Mouse (Mus musculus): ENCODE measurements around the gene Iqcf3. TPM values are rescaled to one million over a fixed set of nuclear protein-coding genes. Genes with fewer than 3 reads are reported as not detected.
"Not testable (repeated sequence)": the region's sequence is repeated elsewhere in the genome, so short reads cannot be mapped to it uniquely, and the experiment has no call there.

The Iqcf3 gene
- polyA plus RNA-seq, 1 experiment from 2014 or later = not detected

GRCm38 (mm10) chr9:106499667-106500066, 61.8 kb downstream of the Iqcf3 start, which contains the start of gene Iqcf1:
Gene Iqcf1 (plus strand): TSS chr9:106499967.
- Histone ChIP-seq H3K4me1 (replicated peaks; ENCODE audit: control insufficient read depth, insufficient read depth, low read length) (no peaks in the 10 kb centered on the region), H3K27ac (ENCODE audit: low read depth, low read length) (no peak within 1 kb of the TSS), H3K9ac (ENCODE audit: low read depth, low read length) (no peak within 1 kb of the TSS), H3K4me3 (ENCODE audit: low read depth, low read length) (no peak within 1 kb of the TSS), H3K9me3 (ENCODE audit: control insufficient read depth, low read length) (no peaks in the 10 kb centered on the region), H3K36me3 (ENCODE audit: control insufficient read depth, insufficient read depth, low read length) (no peaks in the 10 kb centered on the region), H3K27me3 (ENCODE audit: control insufficient read depth, insufficient read depth, low read length) (no peaks in the 10 kb centered on the region), H3K4me2 (replicated peaks; ENCODE audit: low read depth, low read length) (no peak within 1 kb of the TSS)
- WGBS = 93% methylated on average over 6 of the region's 6 CpGs
- DNase-seq (ENCODE audit: low spot score) = no peak
- ATAC-seq (ENCODE audit: low FRiP score) = no peak

- H3K27ac ChIP-seq (ENCODE audit: low read depth, low read length); DNase-seq (ENCODE audit: low spot score); H3K4me1 ChIP-seq (replicated peaks; ENCODE audit: control insufficient read depth, insufficient read depth, low read length); ATAC-seq (ENCODE audit: low FRiP score); H3K27me3 ChIP-seq (ENCODE audit: control insufficient read depth, insufficient read depth, low read length); H3K9me3 ChIP-seq (ENCODE audit: control insufficient read depth, low read length); H3K9ac ChIP-seq (ENCODE audit: low read depth, low read length); H3K36me3 ChIP-seq (ENCODE audit: control insufficient read depth, insufficient read depth, low read length); H3K4me3 ChIP-seq (ENCODE audit: low read depth, low read length); H3K4me2 ChIP-seq (replicated peaks; ENCODE audit: low read depth, low read length): not testable (repeated sequence)
- WGBS = 89% methylated on average over 6 of the region's 6 CpGs
These were observed 73.8 kb downstream of the Iqcf3 start for GRCm38 (mm10) chr9:106487602-106488001.

- no peak overlapping the region for H3K4me2 ChIP-seq (replicated peaks; ENCODE audit: low read depth, low read length)
- 87% methylated on average over 10 of the region's 10 CpGs for WGBS
- no peaks in the 10 kb centered on the region for H3K9me3 ChIP-seq (ENCODE audit: control insufficient read depth, low read length)
- 0 out of 2 replicates have a peak, but pooled peaks cover 2% of the 10 kb centered on the region for H3K36me3 ChIP-seq (ENCODE audit: control insufficient read depth, insufficient read depth, low read length)
- no peak for DNase-seq (ENCODE audit: low spot score)
- H3K4me3 ChIP-seq (ENCODE audit: low read depth, low read length) = no peak overlapping the region
- no peak overlapping the region for H3K9ac ChIP-seq (ENCODE audit: low read depth, low read length)
- H3K4me1 ChIP-seq (replicated peaks; ENCODE audit: control insufficient read depth, insufficient read depth, low read length) = no peaks in the 10 kb centered on the region
- no peak for ATAC-seq (ENCODE audit: low FRiP score)
- no peaks in the 10 kb centered on the region for H3K27me3 ChIP-seq (ENCODE audit: control insufficient read depth, insufficient read depth, low read length)
- H3K27ac ChIP-seq (ENCODE audit: low read depth, low read length) = no peak overlapping the region
These were observed 76.4 kb downstream of the Iqcf3 start for GRCm38 (mm10) chr9:106485076-106485475.

GRCm38 (mm10) chr9:106483606-106484005, 77.8 kb downstream of the Iqcf3 start:
- Histone ChIP-seq H3K4me2 (replicated peaks; ENCODE audit: low read depth, low read length) (no peak overlapping the region), H3K9me3 (ENCODE audit: control insufficient read depth, low read length) (no peaks in the 10 kb centered on the region), H3K36me3 (ENCODE audit: control insufficient read depth, insufficient read depth, low read length) (0 out of 2 replicates have a peak, but pooled peaks cover 2% of the 10 kb centered on the region), H3K9ac (ENCODE audit: low read depth, low read length) (no peak overlapping the region), H3K27ac (ENCODE audit: low read depth, low read length) (no peak overlapping the region), H3K4me1 (replicated peaks; ENCODE audit: control insufficient read depth, insufficient read depth, low read length) (no peaks in the 10 kb centered on the region), H3K4me3 (ENCODE audit: low read depth, low read length) (no peak overlapping the region), H3K27me3 (ENCODE audit: control insufficient read depth, insufficient read depth, low read length) (no peaks in the 10 kb centered on the region)
- 89% methylated on average over 17 of the region's 17 CpGs for WGBS
- no peak for DNase-seq (ENCODE audit: low spot score)
- ATAC-seq (ENCODE audit: low FRiP score) = no peak

DNA sequence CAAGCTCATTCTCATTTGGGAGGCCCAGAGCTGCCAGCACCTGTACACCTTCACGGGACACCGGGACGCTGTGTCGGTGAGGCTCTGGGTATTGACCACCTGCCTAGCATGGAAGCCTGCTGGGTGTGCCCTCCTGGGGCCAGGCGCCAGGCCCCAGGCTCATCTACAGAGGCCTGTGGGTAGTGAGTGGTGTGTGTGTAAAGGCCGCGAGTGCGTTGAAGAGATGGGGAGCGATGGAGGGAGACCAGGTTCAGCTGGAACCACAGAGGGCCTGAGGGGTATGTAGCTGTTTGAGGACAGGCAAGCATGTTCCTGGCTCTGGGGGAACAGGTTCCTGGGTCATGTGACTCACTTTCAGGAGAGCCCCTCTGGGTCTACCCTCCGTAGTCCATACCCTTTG, 78.3 kb downstream of the Iqcf3 start:
- no peak for DNase-seq (ENCODE audit: low spot score)
- 0 out of 2 replicates have a peak, but pooled peaks cover 2% of the 10 kb centered on the region for H3K36me3 ChIP-seq (ENCODE audit: control insufficient read depth, insufficient read depth, low read length)
- H3K27ac ChIP-seq (ENCODE audit: low read depth, low read length) = no peak overlapping the region
- ATAC-seq (ENCODE audit: low FRiP score) = no peak
- H3K27me3 ChIP-seq (ENCODE audit: control insufficient read depth, insufficient read depth, low read length) = no peaks in the 10 kb centered on the region
- no peaks in the 10 kb centered on the region for H3K9me3 ChIP-seq (ENCODE audit: control insufficient read depth, low read length)
- no peak overlapping the region for H3K9ac ChIP-seq (ENCODE audit: low read depth, low read length)
- 97% methylated on average over 10 of the region's 10 CpGs for WGBS
- H3K4me3 ChIP-seq (ENCODE audit: low read depth, low read length) = no peak overlapping the region
- no peak overlapping the region for H3K4me2 ChIP-seq (replicated peaks; ENCODE audit: low read depth, low read length)
- 0 out of 2 replicates have a peak, but pooled peaks cover under 1% of the 10 kb centered on the region for H3K4me1 ChIP-seq (replicated peaks; ENCODE audit: control insufficient read depth, insufficient read depth, low read length)

- Histone ChIP-seq H3K27me3 (ENCODE audit: control insufficient read depth, insufficient read depth, low read length) (no peaks in the 10 kb centered on the region), H3K27ac (ENCODE audit: low read depth, low read length) (no peak overlapping the region), H3K9ac (ENCODE audit: low read depth, low read length) (no peak overlapping the region), H3K36me3 (ENCODE audit: control insufficient read depth, insufficient read depth, low read length) (0 out of 2 replicates have a peak, but pooled peaks cover 2% of the 10 kb centered on the region), H3K4me1 (replicated peaks; ENCODE audit: control insufficient read depth, insufficient read depth, low read length) (peaks cover 5% of the 10 kb centered on the region; the same call in 1 of the 2 replicates), H3K4me2 (replicated peaks; ENCODE audit: low read depth, low read length) (no peak overlapping the region), H3K9me3 (ENCODE audit: control insufficient read depth, low read length) (no peaks in the 10 kb centered on the region), H3K4me3 (ENCODE audit: low read depth, low read length) (no peak overlapping the region)
- WGBS = 90% methylated on average over 16 of the region's 17 CpGs
- ATAC-seq (ENCODE audit: low FRiP score) = no peak
- DNase-seq (ENCODE audit: low spot score) = no peak
These were observed 78.8 kb downstream of the Iqcf3 start for GRCm38 (mm10) chr9:106482578-106483115.

DNA sequence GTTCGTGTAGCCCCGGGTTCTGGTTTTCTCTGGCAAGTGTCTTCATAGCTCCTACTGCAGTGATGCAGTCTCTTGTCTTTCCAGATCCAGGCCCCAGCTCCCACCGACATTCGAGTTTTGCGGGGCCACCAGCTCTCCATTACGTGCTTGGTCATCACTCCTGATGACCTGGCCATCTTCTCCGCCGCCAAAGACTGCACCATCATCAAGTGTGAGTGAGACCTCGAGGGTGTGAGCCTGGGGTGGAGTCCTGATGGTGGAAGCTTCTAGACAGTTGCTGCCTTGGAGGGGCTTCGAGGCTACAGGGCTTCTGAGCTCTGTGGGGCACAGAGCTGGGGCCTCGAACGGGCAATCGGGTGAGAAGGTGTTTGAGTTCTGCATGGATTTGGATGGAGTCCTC, 79.8 kb downstream of the Iqcf3 start:
- Histone ChIP-seq H3K36me3 (ENCODE audit: control insufficient read depth, insufficient read depth, low read length) (0 out of 2 replicates have a peak, but pooled peaks cover 2% of the 10 kb centered on the region), H3K27ac (ENCODE audit: low read depth, low read length) (no peak overlapping the region), H3K4me1 (replicated peaks; ENCODE audit: control insufficient read depth, insufficient read depth, low read length) (peaks cover 5% of the 10 kb centered on the region; the same call in 1 of the 2 replicates), H3K9me3 (ENCODE audit: control insufficient read depth, low read length) (no peaks in the 10 kb centered on the region), H3K27me3 (ENCODE audit: control insufficient read depth, insufficient read depth, low read length) (no peaks in the 10 kb centered on the region), H3K4me3 (ENCODE audit: low read depth, low read length) (no peak overlapping the region), H3K4me2 (replicated peaks; ENCODE audit: low read depth, low read length) (no peak overlapping the region), H3K9ac (ENCODE audit: low read depth, low read length) (no peak overlapping the region)
- DNase-seq (ENCODE audit: low spot score) (no peak), ATAC-seq (ENCODE audit: low FRiP score) (no peak)
- WGBS = 93% methylated on average over 13 of the region's 13 CpGs

- H3K9me3 ChIP-seq (ENCODE audit: control insufficient read depth, low read length) = no peaks in the 10 kb centered on the region
- H3K4me3 ChIP-seq (ENCODE audit: low read depth, low read length) = no peak overlapping the region
- no peak for ATAC-seq (ENCODE audit: low FRiP score)
- H3K9ac ChIP-seq (ENCODE audit: low read depth, low read length) = no peak overlapping the region
- WGBS = 96% methylated on average over 14 of the region's 15 CpGs
- no peak overlapping the region for H3K4me2 ChIP-seq (replicated peaks; ENCODE audit: low read depth, low read length)
- no peak overlapping the region for H3K27ac ChIP-seq (ENCODE audit: low read depth, low read length)
- 0 out of 2 replicates have a peak, but pooled peaks cover 2% of the 10 kb centered on the region for H3K36me3 ChIP-seq (ENCODE audit: control insufficient read depth, insufficient read depth, low read length)
- H3K27me3 ChIP-seq (ENCODE audit: control insufficient read depth, insufficient read depth, low read length) = no peaks in the 10 kb centered on the region
- H3K4me1 ChIP-seq (replicated peaks; ENCODE audit: control insufficient read depth, insufficient read depth, low read length) = peaks cover 5% of the 10 kb centered on the region; the same call in 1 of the 2 replicates
- no peak for DNase-seq (ENCODE audit: low spot score)
These were observed 80.4 kb downstream of the Iqcf3 start for GRCm38 (mm10) chr9:106481075-106481474.

GRCm38 (mm10) chr9:106480541-106480940, 80.9 kb downstream of the Iqcf3 start:
- Histone ChIP-seq H3K27me3 (ENCODE audit: control insufficient read depth, insufficient read depth, low read length) (no peaks in the 10 kb centered on the region), H3K4me1 (replicated peaks; ENCODE audit: control insufficient read depth, insufficient read depth, low read length) (peaks cover 5% of the 10 kb centered on the region; the same call in 1 of the 2 replicates), H3K36me3 (ENCODE audit: control insufficient read depth, insufficient read depth, low read length) (0 out of 2 replicates have a peak, but pooled peaks cover 2% of the 10 kb centered on the region), H3K9me3 (ENCODE audit: control insufficient read depth, low read length) (no peaks in the 10 kb centered on the region), H3K4me3 (ENCODE audit: low read depth, low read length) (no peak overlapping the region), H3K9ac (ENCODE audit: low read depth, low read length) (no peak overlapping the region), H3K27ac (ENCODE audit: low read depth, low read length) (no peak overlapping the region), H3K4me2 (replicated peaks; ENCODE audit: low read depth, low read length) (no peak overlapping the region)
- WGBS = 94% methylated on average over 7 of the region's 7 CpGs
- ATAC-seq (ENCODE audit: low FRiP score) (no peak), DNase-seq (ENCODE audit: low spot score) (no peak)

All from hindbrain, embryonic 11.5 days (tissue).